Mouse (Mus musculus): ENCODE data around the gene Arhgef3. TPM values are rescaled to one million over a fixed set of nuclear protein-coding genes. Genes with fewer than 3 reads are reported as not detected.

Arhgef3 gene
- polyA plus RNA-seq, 1 experiment, result 2.6 TPM

GRCm38 (mm10) chr14:27268986-27269700, 154.4 kb downstream of the Arhgef3 start:
- Histone ChIP-seq H3K4me1 (ENCODE audit: control insufficient read depth, insufficient read depth, low read length) (peaks cover 10% of the 10 kb centered on the region), H3K36me3 (ENCODE audit: control insufficient read depth, insufficient read depth, low read length, poor library complexity, severe bottlenecking) (no peaks in the 10 kb centered on the region), H3K27ac (ENCODE audit: insufficient read depth, low read length) (no peak overlapping the region), H3K4me3 (ENCODE audit: low read depth, low read length) (no peak overlapping the region), H3K27me3 (ENCODE audit: control insufficient read depth, insufficient read depth, low read length, poor library complexity, severe bottlenecking) (no peaks in the 10 kb centered on the region), H3K9ac (ENCODE audit: low read depth, poor library complexity, severe bottlenecking) (no peak overlapping the region), H3K9me3 (replicated peaks; ENCODE audit: control insufficient read depth, insufficient read depth, low read length, poor library complexity, severe bottlenecking) (0 out of 2 replicates have a peak, but pooled peaks cover 2% of the 10 kb centered on the region)
- no peak for TF ChIP-seq POLR2A (IDR thresholded peaks at IDR 0.05; ENCODE audit: insufficient read depth, low read length)
- no peak for TF ChIP-seq EP300 (IDR thresholded peaks at IDR 0.05; ENCODE audit: insufficient read depth, low read depth, low read length)
- TF ChIP-seq CTCF (IDR thresholded peaks at IDR 0.05; ENCODE audit: low read depth, low read length), result no peak

GRCm38 (mm10) chr14:27269836-27270235, 155.1 kb downstream of the Arhgef3 start:
- no peak for TF ChIP-seq EP300 (IDR thresholded peaks at IDR 0.05; ENCODE audit: insufficient read depth, low read depth, low read length)
- TF ChIP-seq CTCF (IDR thresholded peaks at IDR 0.05; ENCODE audit: low read depth, low read length), result no peak
- TF ChIP-seq POLR2A (IDR thresholded peaks at IDR 0.05; ENCODE audit: insufficient read depth, low read length), result no peak

DNA sequence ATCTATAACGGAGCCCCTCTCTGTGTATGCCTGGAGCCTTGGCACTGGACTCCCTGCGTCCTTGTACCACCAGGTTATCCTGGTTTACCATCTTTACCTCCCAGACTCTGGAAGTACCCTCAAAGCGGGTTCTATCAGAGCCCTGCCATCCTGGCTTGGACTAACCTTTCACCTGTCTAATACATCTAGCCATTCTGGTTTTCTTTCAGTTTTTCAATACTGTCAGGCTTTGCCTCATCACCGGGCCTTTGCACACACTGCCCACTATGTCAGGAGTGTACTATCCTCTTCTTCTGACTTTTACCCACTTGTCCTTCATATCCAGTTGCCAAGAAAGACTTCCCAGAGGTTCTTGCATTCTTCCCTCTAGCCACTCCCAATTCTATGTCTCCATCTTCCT, 155.8 kb downstream of the Arhgef3 start:
- Histone ChIP-seq H3K27ac (ENCODE audit: insufficient read depth, low read length) (no peak overlapping the region), H3K36me3 (ENCODE audit: control insufficient read depth, insufficient read depth, low read length, poor library complexity, severe bottlenecking) (no peaks in the 10 kb centered on the region), H3K4me1 (ENCODE audit: control insufficient read depth, insufficient read depth, low read length) (peaks cover 10% of the 10 kb centered on the region), H3K9me3 (replicated peaks; ENCODE audit: control insufficient read depth, insufficient read depth, low read length, poor library complexity, severe bottlenecking) (peaks cover 6% of the 10 kb centered on the region), H3K9ac (ENCODE audit: low read depth, poor library complexity, severe bottlenecking) (no peak overlapping the region), H3K27me3 (ENCODE audit: control insufficient read depth, insufficient read depth, low read length, poor library complexity, severe bottlenecking) (no peaks in the 10 kb centered on the region), H3K4me3 (ENCODE audit: low read depth, low read length) (no peak overlapping the region)
- TF ChIP-seq EP300 (IDR thresholded peaks at IDR 0.05; ENCODE audit: insufficient read depth, low read depth, low read length) (no peak), CTCF (IDR thresholded peaks at IDR 0.05; ENCODE audit: low read depth, low read length) (no peak), POLR2A (IDR thresholded peaks at IDR 0.05; ENCODE audit: insufficient read depth, low read length) (no peak)

More at GRCm38 (mm10) chr14:27269836-27270235, 155.1 kb downstream of the Arhgef3 start:
- 0 out of 2 replicates have a peak, but pooled peaks cover 2% of the 10 kb centered on the region for H3K9me3 ChIP-seq (replicated peaks; ENCODE audit: control insufficient read depth, insufficient read depth, low read length, poor library complexity, severe bottlenecking)
- no peaks in the 10 kb centered on the region for H3K27me3 ChIP-seq (ENCODE audit: control insufficient read depth, insufficient read depth, low read length, poor library complexity, severe bottlenecking)
- no peak overlapping the region for H3K9ac ChIP-seq (ENCODE audit: low read depth, poor library complexity, severe bottlenecking)
- 0 out of 2 replicates have a peak overlapping the region, but pooled peaks have one; percentile 5 for H3K27ac ChIP-seq (ENCODE audit: insufficient read depth, low read length)
- no peaks in the 10 kb centered on the region for H3K36me3 ChIP-seq (ENCODE audit: control insufficient read depth, insufficient read depth, low read length, poor library complexity, severe bottlenecking)
- H3K4me3 ChIP-seq (ENCODE audit: low read depth, low read length), result no peak overlapping the region
- H3K4me1 ChIP-seq (ENCODE audit: control insufficient read depth, insufficient read depth, low read length), result peaks cover 10% of the 10 kb centered on the region

DNA sequence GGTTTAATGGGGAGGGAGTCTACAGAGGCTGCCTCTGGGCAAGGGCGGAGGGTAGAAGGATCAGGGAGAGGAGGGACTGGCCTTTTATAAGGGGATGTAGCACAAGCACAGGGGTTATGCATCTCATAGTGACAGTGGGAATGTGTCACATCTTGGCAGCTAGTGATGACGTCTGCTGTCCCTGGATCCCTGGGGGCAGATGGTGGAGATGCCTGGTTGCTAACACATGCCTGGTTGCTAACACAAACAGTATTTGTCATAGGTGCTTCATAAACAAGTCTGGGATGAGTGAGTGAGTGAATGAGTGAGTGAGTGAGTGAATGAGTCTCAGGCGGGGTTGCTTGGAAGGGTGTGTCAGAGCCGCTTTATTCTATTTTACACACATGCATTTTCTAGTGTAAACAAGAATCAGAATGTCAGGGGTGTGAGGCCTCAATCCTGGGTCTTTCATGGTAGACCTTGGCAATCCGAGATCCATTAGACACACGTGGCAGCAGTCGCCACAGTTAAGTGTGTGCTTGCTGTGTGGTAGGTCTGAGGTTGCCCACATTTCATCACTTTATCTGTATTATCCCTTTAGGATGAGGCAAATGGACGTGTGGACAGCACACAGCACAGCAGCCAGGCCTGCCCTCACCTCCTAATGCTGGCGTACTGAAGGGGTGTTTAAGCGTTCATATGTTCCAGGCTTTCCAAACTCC, 156.8 kb downstream of the Arhgef3 start:
- H3K27me3 ChIP-seq (ENCODE audit: control insufficient read depth, insufficient read depth, low read length, poor library complexity, severe bottlenecking), result no peaks in the 10 kb centered on the region
- H3K9ac ChIP-seq (ENCODE audit: low read depth, poor library complexity, severe bottlenecking), result no peak overlapping the region
- peaks cover 11% of the 10 kb centered on the region for H3K9me3 ChIP-seq (replicated peaks; ENCODE audit: control insufficient read depth, insufficient read depth, low read length, poor library complexity, severe bottlenecking)
- peaks cover 10% of the 10 kb centered on the region for H3K4me1 ChIP-seq (ENCODE audit: control insufficient read depth, insufficient read depth, low read length)
- no peaks in the 10 kb centered on the region for H3K36me3 ChIP-seq (ENCODE audit: control insufficient read depth, insufficient read depth, low read length, poor library complexity, severe bottlenecking)
- H3K27ac ChIP-seq (ENCODE audit: insufficient read depth, low read length), result peak overlapping the region; percentile 98
- H3K4me3 ChIP-seq (ENCODE audit: low read depth, low read length), result no peak overlapping the region
- no peak for TF ChIP-seq CTCF (IDR thresholded peaks at IDR 0.05; ENCODE audit: low read depth, low read length)
- TF ChIP-seq POLR2A (IDR thresholded peaks at IDR 0.05; ENCODE audit: insufficient read depth, low read length), result no peak
- TF ChIP-seq EP300 (IDR thresholded peaks at IDR 0.05; ENCODE audit: insufficient read depth, low read depth, low read length), result no peak

DNA sequence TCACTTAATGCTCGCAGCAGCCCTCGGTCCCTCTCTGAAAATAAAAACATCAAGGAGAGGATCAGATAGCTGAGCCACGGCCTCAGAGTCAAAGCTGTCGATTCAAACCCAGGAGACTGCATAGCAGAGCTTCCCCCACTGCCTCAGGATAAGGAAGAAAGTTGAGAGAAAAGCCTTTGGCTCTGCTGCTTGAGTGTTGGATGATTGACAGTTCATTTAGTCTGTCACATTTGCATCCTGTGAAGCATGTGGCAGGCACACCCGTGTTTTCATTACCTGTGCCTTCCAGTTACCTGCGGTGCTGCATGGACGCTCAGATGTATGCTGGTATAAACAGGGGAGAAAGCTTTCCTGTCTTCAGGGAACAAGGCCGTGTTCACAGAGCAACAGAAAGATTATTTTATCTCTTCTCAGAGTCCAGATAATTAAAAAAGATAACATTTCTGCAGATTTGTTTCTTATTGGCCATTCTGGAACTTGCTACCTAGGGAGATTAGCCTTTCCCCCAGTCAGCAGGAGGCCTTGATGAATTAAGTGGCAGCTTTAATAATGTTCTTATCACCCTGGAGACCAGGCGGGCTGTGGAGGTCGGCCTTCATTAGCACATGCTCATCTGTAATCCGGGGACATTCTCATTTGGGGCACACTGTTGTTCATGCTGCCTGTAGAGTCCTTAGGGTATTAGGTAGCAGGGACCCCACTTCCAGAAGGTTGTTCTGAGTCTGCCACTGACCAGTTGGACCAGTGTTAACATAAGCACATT, 157.6 kb downstream of the Arhgef3 start:
- no peaks in the 10 kb centered on the region for H3K27me3 ChIP-seq (ENCODE audit: control insufficient read depth, insufficient read depth, low read length, poor library complexity, severe bottlenecking)
- H3K4me3 ChIP-seq (ENCODE audit: low read depth, low read length), result no peak overlapping the region
- H3K27ac ChIP-seq (ENCODE audit: insufficient read depth, low read length), result peak overlapping the region; percentile 98
- H3K9ac ChIP-seq (ENCODE audit: low read depth, poor library complexity, severe bottlenecking), result no peak overlapping the region
- peaks cover 11% of the 10 kb centered on the region for H3K9me3 ChIP-seq (replicated peaks; ENCODE audit: control insufficient read depth, insufficient read depth, low read length, poor library complexity, severe bottlenecking)
- peaks cover 10% of the 10 kb centered on the region for H3K4me1 ChIP-seq (ENCODE audit: control insufficient read depth, insufficient read depth, low read length)
- TF ChIP-seq CTCF (IDR thresholded peaks at IDR 0.05; ENCODE audit: low read depth, low read length) (no peak), EP300 (IDR thresholded peaks at IDR 0.05; ENCODE audit: insufficient read depth, low read depth, low read length) (peak; percentile 32; the same call in 1 of the 2 replicates), POLR2A (IDR thresholded peaks at IDR 0.05; ENCODE audit: insufficient read depth, low read length) (no peak)
- no peaks in the 10 kb centered on the region for H3K36me3 ChIP-seq (ENCODE audit: control insufficient read depth, insufficient read depth, low read length, poor library complexity, severe bottlenecking)
